Mouse (Mus musculus) forebrain, postnatal 0 days (tissue): ENCODE measurements around the gene Btg3. TPM values are rescaled to one million over a fixed set of nuclear protein-coding genes. Genes with fewer than 3 reads are reported as not detected.
"Not testable (repeated sequence)": the region's sequence is repeated elsewhere in the genome, so short reads cannot be mapped to it uniquely, and the experiment has no call there.

ENCODE experiments used
- ATAC-seq: fragments of 200-750 bp; cut with Nextera tagmentation; 2 replicates; pipeline ENCODE4 v1.8.0; 2017; ENCODE audit warnings: mild to moderate bottlenecking, moderate library complexity
- DNase-seq: peaks from one replicate; pipeline ENCODE4 v3.0.0-alpha.2; 2015
- H3K27ac ChIP-seq: fragments of 300-500 bp; sonication (generic); 2 replicates; pipeline ENCODE4 v1.5.1; 2014; ENCODE audit warnings: low read depth, mild to moderate bottlenecking, antibody characterized with exemption, low read length, moderate library complexity, mixed read lengths
- H3K27me3 ChIP-seq: fragments of 300-500 bp; sonication (generic); 2 replicates; pipeline ENCODE4 v1.6.1; 2014; ENCODE audit warnings: mild to moderate bottlenecking, low read length, mixed read lengths; ENCODE audit not compliant: insufficient read depth
- H3K36me3 ChIP-seq: fragments of 300-500 bp; sonication (generic); 2 replicates; pipeline ENCODE4 v1.6.1; 2014; ENCODE audit warnings: mild to moderate bottlenecking, moderate library complexity; ENCODE audit not compliant: insufficient read depth
- H3K4me1 ChIP-seq: fragments of 300-500 bp; sonication (generic); 2 replicates; pipeline ENCODE4 v1.6.1; 2014; ENCODE audit warnings: antibody characterized with exemption; ENCODE audit not compliant: insufficient read depth
- H3K4me2 ChIP-seq: fragments of 300-500 bp; sonication (generic); 2 replicates; pipeline ENCODE4 v1.6.1; 2014; ENCODE audit warnings: low read depth, mild to moderate bottlenecking, moderate library complexity
- H3K4me3 ChIP-seq: fragments of 300-500 bp; sonication (generic); 2 replicates; pipeline ENCODE4 v1.5.1; 2014; ENCODE audit warnings: low read depth, low read length, mixed read lengths
- H3K9ac ChIP-seq: fragments of 300-500 bp; sonication (generic); 2 replicates; pipeline ENCODE4 v1.6.1; 2014; ENCODE audit warnings: mild to moderate bottlenecking
- H3K9me3 ChIP-seq: fragments of 300-500 bp; sonication (generic); 2 replicates; pipeline ENCODE4 v1.6.1; 2016; ENCODE audit warnings: low read length
- CTCF ChIP-seq: sonication (generic); IDR thresholded peaks from 2 replicates; pipeline ENCODE4 v1.5.1; 2016; ENCODE audit warnings: antibody characterized with exemption, control low read depth, low read depth
- WGBS: fragments of 180-500 bp; shearing (Covaris S2); extraction: QIAGEN DNeasy Blood & Tissue Kit; methylation state at CpG from one replicate; pipeline ENCODE4 v1.1.7; 2014; 5-methylcytosine and 5-hydroxymethylcytosine counted together
- polyA plus RNA-seq: library from polyadenylated mRNA; unstranded; fragments of >200 nt; fragmentation: Nextera tagmentation; extraction: Ambion mirVana; gene quantifications from 2 replicates; pipeline ENCODE4 v1.2.1, GENCODE M21; 2015
- total RNA-seq: library from RNA; depleted of rRNA; stranded (reverse); fragments of >200 nt; gene quantifications from 2 replicates; pipeline ENCODE4 v1.2.3, GENCODE M21; 2014

Gene Btg3
- total and polyA plus RNA-seq, 2 experiments from 2014 or later: 9.8 to 20.2 TPM

DNA sequence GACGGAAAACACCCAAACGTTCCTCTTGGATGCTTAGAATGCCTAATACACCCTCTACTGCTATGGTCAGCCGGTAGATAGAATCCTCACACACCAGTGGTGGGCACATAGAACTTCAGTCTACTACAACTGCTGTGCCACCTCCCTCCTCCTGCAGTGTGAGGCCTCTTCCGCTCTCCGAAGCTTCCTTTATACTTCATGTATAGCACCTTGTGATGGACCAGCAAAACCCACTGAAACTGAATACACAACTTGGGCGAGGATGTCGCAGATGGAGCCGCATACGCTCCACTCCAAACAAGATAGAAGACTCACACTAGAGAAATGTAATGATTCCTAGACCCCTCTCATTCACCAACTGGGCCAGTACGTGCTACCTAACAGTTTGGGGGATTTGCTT, 1.8 kb downstream of the Btg3 start:
- H3K4me3 ChIP-seq: peak overlapping the region; percentile 87
- H3K36me3 ChIP-seq: no peaks in the 10 kb centered on the region
- peak; percentile 29 for DNase-seq
- no peaks in the 10 kb centered on the region for H3K9me3 ChIP-seq
- peak overlapping the region; percentile 63 for H3K4me2 ChIP-seq
- no peak overlapping the region for H3K27ac ChIP-seq
- ATAC-seq: no peak
- H3K4me1 ChIP-seq: no peaks in the 10 kb centered on the region
- TF ChIP-seq CTCF: no peak
- 42% methylated on average over 10 of the region's 10 CpGs for WGBS
- no peaks in the 10 kb centered on the region for H3K27me3 ChIP-seq
- peak overlapping the region; percentile 11; the same call in 1 of the 2 replicates for H3K9ac ChIP-seq

DNA sequence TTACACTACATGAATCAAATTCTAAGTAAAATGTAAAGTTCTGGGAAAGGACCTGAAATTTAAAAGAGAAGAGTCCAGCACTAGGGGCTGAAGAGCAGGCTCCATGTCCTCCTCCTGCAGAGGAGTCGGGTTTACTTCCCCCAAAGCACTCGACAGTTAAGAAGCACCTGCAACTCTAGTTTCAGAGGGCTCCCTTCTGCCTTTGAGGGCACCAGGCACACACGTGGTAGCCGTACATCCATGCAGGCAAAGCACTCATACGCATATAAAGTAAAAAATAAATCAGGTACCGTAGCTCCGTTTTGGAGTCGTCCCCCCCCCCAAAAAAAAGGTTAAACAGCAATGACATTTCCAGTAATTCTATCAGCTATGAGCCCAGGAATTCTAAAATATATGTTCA, 3.2 kb downstream of the Btg3 start:
- no peak for ATAC-seq

DNA sequence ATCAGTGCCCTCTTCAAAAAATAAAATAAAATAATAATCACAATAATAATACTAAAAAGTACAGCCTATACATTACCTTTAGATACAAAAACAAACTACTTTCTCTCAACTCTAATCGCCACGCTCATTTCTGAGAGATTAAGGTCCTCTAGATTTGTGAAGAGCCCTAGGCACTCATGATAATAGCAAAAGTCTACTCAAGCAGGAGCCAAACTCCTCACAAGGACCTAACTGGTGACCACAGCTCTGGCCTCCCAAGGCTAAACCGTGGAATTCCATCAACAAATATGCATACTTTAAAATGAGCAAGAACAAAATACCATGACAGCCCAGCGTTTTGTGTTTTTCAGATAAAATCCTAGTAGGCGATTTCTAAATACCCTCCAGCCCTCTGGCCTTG, 4.2 kb downstream of the Btg3 start:
- WGBS: 92% methylated on average over 5 of the region's 5 CpGs
- Histone ChIP-seq H3K4me2 (no peak overlapping the region), H3K36me3 (no peaks in the 10 kb centered on the region), H3K4me3 (no peak overlapping the region), H3K27me3 (no peaks in the 10 kb centered on the region), H3K9me3 (no peaks in the 10 kb centered on the region), H3K27ac (no peak overlapping the region), H3K4me1 (no peaks in the 10 kb centered on the region), H3K9ac (no peak overlapping the region)
- DNase-seq (no peak), ATAC-seq (no peak)
- TF ChIP-seq CTCF: no peak

More for the DNA sequence above, 3.2 kb downstream of the Btg3 start:
- no peak overlapping the region for H3K9ac ChIP-seq
- 79% methylated on average over 8 of the region's 8 CpGs for WGBS
- no peak for TF ChIP-seq CTCF
- H3K27ac ChIP-seq: no peak overlapping the region
- H3K4me1 ChIP-seq: no peaks in the 10 kb centered on the region
- H3K27me3 ChIP-seq: no peaks in the 10 kb centered on the region
- DNase-seq: no peak
- no peaks in the 10 kb centered on the region for H3K9me3 ChIP-seq
- H3K36me3 ChIP-seq: no peaks in the 10 kb centered on the region
- no peak overlapping the region for H3K4me2 ChIP-seq
- H3K4me3 ChIP-seq: no peak overlapping the region

DNA sequence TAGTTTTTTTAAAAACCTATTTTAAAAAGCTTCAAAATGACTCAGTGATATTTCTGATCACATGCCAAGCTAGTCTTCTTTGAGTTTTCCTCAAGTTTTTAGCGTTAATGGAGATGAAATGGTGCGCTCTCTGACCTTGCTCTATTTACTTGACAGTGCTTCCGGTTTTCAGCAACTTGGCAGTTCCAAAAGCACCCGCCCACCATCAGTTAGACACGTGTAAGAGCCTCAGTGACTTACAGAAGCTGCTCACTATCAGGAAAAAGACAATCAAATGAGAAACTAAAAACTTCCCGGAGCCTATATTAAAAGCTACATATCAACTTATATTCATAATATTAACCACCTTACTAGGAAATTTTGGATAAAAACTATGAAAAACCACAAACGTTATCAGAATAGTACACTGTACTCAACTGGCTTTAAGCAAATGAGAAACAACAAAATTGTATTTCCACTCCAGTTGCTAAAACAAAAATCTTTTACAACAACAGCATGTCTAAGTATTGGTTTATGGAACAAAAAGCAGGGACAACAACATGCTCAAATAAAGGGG, 5.4 kb downstream of the Btg3 start:
- no peak overlapping the region for H3K4me2 ChIP-seq
- no peak overlapping the region for H3K4me3 ChIP-seq
- H3K36me3 ChIP-seq: no peaks in the 10 kb centered on the region
- 78% methylated on average over 7 of the region's 7 CpGs for WGBS
- H3K9ac ChIP-seq: no peak overlapping the region
- no peak for ATAC-seq
- no peaks in the 10 kb centered on the region for H3K9me3 ChIP-seq
- H3K4me1 ChIP-seq: no peaks in the 10 kb centered on the region
- H3K27me3 ChIP-seq: no peaks in the 10 kb centered on the region
- H3K27ac ChIP-seq: no peak overlapping the region
- no peak for TF ChIP-seq CTCF
- DNase-seq: no peak

DNA sequence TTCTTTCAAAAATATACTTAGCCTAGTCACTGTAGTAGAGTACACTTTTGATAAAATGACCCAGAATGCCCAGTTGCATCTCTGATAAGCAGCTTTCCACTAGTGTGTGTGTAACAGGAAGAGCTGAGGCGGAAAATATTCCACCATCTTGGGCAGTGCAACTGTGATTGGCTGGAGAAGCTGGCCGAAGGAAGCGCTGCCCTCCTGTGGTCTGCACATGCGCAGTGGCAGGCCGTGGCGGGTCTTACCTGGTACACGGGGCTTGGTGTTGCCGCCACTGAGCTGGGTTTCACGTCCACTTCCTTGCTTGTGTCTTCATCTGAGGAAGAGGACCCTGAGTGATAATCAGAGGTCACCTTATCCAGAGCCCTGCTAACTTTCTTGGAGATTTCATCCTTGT, 12.4 kb downstream of the Btg3 start:
- H3K9me3 ChIP-seq, DNase-seq, ATAC-seq, H3K9ac ChIP-seq, H3K4me1 ChIP-seq, H3K36me3 ChIP-seq, H3K4me3 ChIP-seq, H3K4me2 ChIP-seq, H3K27me3 ChIP-seq, H3K27ac ChIP-seq: not testable (repeated sequence)
- 93% methylated on average over 9 of the region's 9 CpGs for WGBS

DNA sequence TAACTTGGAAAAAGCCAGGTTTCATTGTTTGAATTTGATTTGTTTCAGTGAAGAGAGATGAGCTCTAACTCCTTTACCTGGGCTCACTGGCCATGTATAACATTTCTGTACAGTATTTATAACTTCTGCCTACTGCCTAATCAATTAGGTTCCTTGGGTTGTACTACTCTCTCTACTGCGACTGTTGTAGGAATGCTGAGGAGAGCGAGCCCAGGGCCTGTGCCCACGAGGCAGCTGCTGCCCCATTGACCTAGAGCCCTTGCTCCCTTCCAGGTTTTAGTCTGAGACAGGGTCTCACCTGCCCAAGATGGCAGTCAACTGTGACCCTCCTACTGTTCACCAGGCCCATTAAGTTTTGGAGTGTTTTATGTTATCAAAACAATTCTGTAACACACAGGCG, 15.5 kb downstream of the Btg3 start:
- no peak for ATAC-seq
- Histone ChIP-seq H3K27ac (no peak overlapping the region), H3K9me3 (no peaks in the 10 kb centered on the region), H3K4me1 (no peaks in the 10 kb centered on the region), H3K27me3 (no peaks in the 10 kb centered on the region), H3K36me3 (peaks cover 7% of the 10 kb centered on the region; the same call in 1 of the 2 replicates), H3K4me3 (no peak overlapping the region), H3K9ac (no peak overlapping the region), H3K4me2 (no peak overlapping the region)
- TF ChIP-seq CTCF: no peak
- WGBS: 91% methylated on average over 4 of the region's 4 CpGs
- DNase-seq: no peak

DNA sequence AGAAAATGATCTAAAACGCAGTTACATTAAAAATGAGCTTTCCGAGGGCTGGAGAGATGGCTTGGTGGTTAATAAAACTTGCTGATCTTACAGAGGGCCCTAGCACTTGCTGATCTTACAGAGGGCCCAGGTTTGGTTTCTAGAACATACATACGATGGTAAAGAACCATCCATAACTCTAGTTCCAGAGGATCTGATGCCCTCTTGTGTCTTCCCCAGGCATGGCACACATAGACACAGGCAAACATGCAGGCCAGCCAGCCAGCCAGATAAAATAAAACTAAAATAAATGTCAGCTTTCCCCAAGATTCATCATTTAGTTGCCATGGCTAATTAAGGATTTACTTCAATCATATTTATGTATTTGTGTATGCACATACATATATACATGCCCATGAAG, 19.2 kb downstream of the Btg3 start:
- Histone ChIP-seq H3K36me3 (0 out of 2 replicates have a peak, but pooled peaks cover 2% of the 10 kb centered on the region), H3K9me3 (no peaks in the 10 kb centered on the region), H3K27ac (no peak overlapping the region), H3K4me3 (no peak overlapping the region), H3K9ac (no peak overlapping the region), H3K4me2 (no peak overlapping the region), H3K4me1 (no peaks in the 10 kb centered on the region), H3K27me3 (no peaks in the 10 kb centered on the region)
- TF ChIP-seq CTCF: peak; percentile 50
- DNase-seq (no peak), ATAC-seq (no peak)
- WGBS: 93% methylated on average over 3 of the region's 3 CpGs
